Comparison of ENCODE assay signal across 9 mouse cellular contexts in genomic region chr5:112215801-112216251, GRCm38 (mm10). TPM values are rescaled to one million over a fixed set of nuclear protein-coding genes. Genes with fewer than 3 reads are reported as not detected.
DNase-seq lines count a peak whose midpoint lies in the region; ATAC-seq and TF ChIP-seq lines count a peak whose summit lies in the region.
"Had no signal": no experiment of that assay in that cellular context is flagged by ENCODE, and none has a peak within 500 bp of the region (broad histone marks: within the 10 kb centered on the region; RNA-seq: fewer than 3 reads in every experiment).

No protein-coding gene starts in this region.

- peaks cover 30% of the 10 kb centered on the region for H3K4me1 ChIP-seq in heart, embryonic 12.5 days (replicated peaks)
- peaks cover 2% of the 10 kb centered on the region for H3K4me1 ChIP-seq in ES-Bruce4 (ENCODE audit: control insufficient read depth, insufficient read depth, low read length)
- H3K4me1 ChIP-seq in forebrain, embryonic 16.5 days (replicated peaks; ENCODE audit: control insufficient read depth, insufficient read depth, low read length), result peaks cover 49% of the 10 kb centered on the region
- peaks cover 9% of the 10 kb centered on the region; the same call in 1 of the 2 replicates for H3K4me1 ChIP-seq in limb, embryonic 14.5 days (ENCODE audit: control insufficient read depth, insufficient read depth, low read length)

- H3K4me2 ChIP-seq in heart, embryonic 12.5 days, result peak overlapping the region; percentile 21; the same call in 1 of the 2 replicates
- H3K4me2 ChIP-seq in forebrain, embryonic 16.5 days (ENCODE audit: low read length), result peak overlapping the region; percentile 35
- peak overlapping the region; percentile 28 for H3K4me2 ChIP-seq in limb, embryonic 14.5 days (replicated peaks; ENCODE audit: low read depth, low read length, severe bottlenecking)

- WGBS in heart, embryonic 12.5 days, result 42% methylated on average over 9 of the region's 9 CpGs
- WGBS in forebrain, embryonic 16.5 days, result 22% methylated on average over 9 of the region's 9 CpGs
- WGBS in limb, embryonic 14.5 days, result 34% methylated on average over 9 of the region's 9 CpGs

- no peak for ATAC-seq in heart, embryonic 12.5 days (ENCODE audit: insufficient number of reproducible peaks, low FRiP score)
- no peak for ATAC-seq in forebrain, embryonic 16.5 days
- ATAC-seq in limb, embryonic 14.5 days (ENCODE audit: low FRiP score, low read depth), result no peak

- TF ChIP-seq EP300 in ES-Bruce4 (IDR thresholded peaks at IDR 0.05; ENCODE audit: insufficient read depth, low read depth, low read length), result no peak

- no peaks in the 10 kb centered on the region; the same call in 1 of the 2 replicates for H3K9me3 ChIP-seq in heart, embryonic 12.5 days (replicated peaks)
- no peaks in the 10 kb centered on the region for H3K9me3 ChIP-seq in ES-Bruce4 (replicated peaks; ENCODE audit: control insufficient read depth, insufficient read depth, low read length, poor library complexity, severe bottlenecking)
- H3K9me3 ChIP-seq in forebrain, embryonic 16.5 days (ENCODE audit: control insufficient read depth, low read length), result no peaks in the 10 kb centered on the region
- no peaks in the 10 kb centered on the region for H3K9me3 ChIP-seq in limb, embryonic 14.5 days (ENCODE audit: control insufficient read depth, low read length)

- no peak for TF ChIP-seq CTCF in ES-Bruce4 (IDR thresholded peaks at IDR 0.05; ENCODE audit: low read depth, low read length)

- no peak overlapping the region for H3K9ac ChIP-seq in heart, embryonic 12.5 days
- H3K9ac ChIP-seq in ES-Bruce4 (ENCODE audit: low read depth, poor library complexity, severe bottlenecking), result no peak overlapping the region; the same call in 1 of the 2 replicates
- peak overlapping the region; percentile 45 for H3K9ac ChIP-seq in forebrain, embryonic 16.5 days (replicated peaks; ENCODE audit: low read depth, low read length)
- 0 out of 2 replicates have a peak overlapping the region, but pooled peaks have one; percentile 1 for H3K9ac ChIP-seq in limb, embryonic 14.5 days (ENCODE audit: low read depth, low read length, severe bottlenecking)

- peaks cover 53% of the 10 kb centered on the region for H3K27me3 ChIP-seq in heart, embryonic 12.5 days (replicated peaks)
- H3K27me3 ChIP-seq in ES-Bruce4 (ENCODE audit: control insufficient read depth, insufficient read depth, low read length, poor library complexity, severe bottlenecking), result no peaks in the 10 kb centered on the region
- no peaks in the 10 kb centered on the region for H3K27me3 ChIP-seq in forebrain, embryonic 16.5 days (replicated peaks; ENCODE audit: control insufficient read depth, insufficient read depth, low read length)
- no peaks in the 10 kb centered on the region for H3K27me3 ChIP-seq in limb, embryonic 14.5 days (ENCODE audit: control insufficient read depth, insufficient read depth, low read length)

- no peak overlapping the region for H3K4me3 ChIP-seq in heart, embryonic 12.5 days
- 0 out of 2 replicates have a peak overlapping the region, but pooled peaks have one; percentile 12 for H3K4me3 ChIP-seq in ES-Bruce4 (ENCODE audit: low read depth, low read length)
- peak overlapping the region; percentile 3; the same call in 1 of the 2 replicates for H3K4me3 ChIP-seq in forebrain, embryonic 16.5 days (replicated peaks; ENCODE audit: low read length)
- no peak overlapping the region for H3K4me3 ChIP-seq in limb, embryonic 14.5 days (replicated peaks; ENCODE audit: low read length)

- TF ChIP-seq POLR2A in ES-Bruce4 (IDR thresholded peaks at IDR 0.05; ENCODE audit: insufficient read depth, low read length), result no peak
- no peak for TF ChIP-seq POLR2A in limb, embryonic 14.5 days (IDR thresholded peaks at IDR 0.05; ENCODE audit: borderline replicate concordance, extremely low read depth, insufficient read depth, insufficient read length)

- DNase-seq in heart, adult 18-20 months, result no peak
- no peak for DNase-seq in limb, embryonic 14.5 days (ENCODE audit: low spot score)
- no peak for DNase-seq in thymus, postnatal 0 days (ENCODE audit: low spot score)
- no peak for DNase-seq in adrenal gland, adult (ENCODE audit: inconsistent age in 2 of 2, low spot score in 1 of 2)
- DNase-seq in testis, postnatal 10 days (ENCODE audit: low spot score), result no peak
- DNase-seq: cerebellum, adult 2 months had no signal

- no peaks in the 10 kb centered on the region for H3K36me3 ChIP-seq in heart, embryonic 12.5 days
- H3K36me3 ChIP-seq in ES-Bruce4 (ENCODE audit: control insufficient read depth, insufficient read depth, low read length, poor library complexity, severe bottlenecking), result no peaks in the 10 kb centered on the region
- H3K36me3 ChIP-seq in forebrain, embryonic 16.5 days (ENCODE audit: control insufficient read depth, insufficient read depth), result peaks cover 3% of the 10 kb centered on the region; the same call in 1 of the 2 replicates
- H3K36me3 ChIP-seq in limb, embryonic 14.5 days (ENCODE audit: control insufficient read depth, insufficient read depth, low read length), result peaks cover 5% of the 10 kb centered on the region; the same call in 1 of the 2 replicates

- peak overlapping the region; percentile 24; the same call in 1 of the 2 replicates for H3K27ac ChIP-seq in heart, embryonic 12.5 days (ENCODE audit: poor library complexity, severe bottlenecking)
- no peak overlapping the region for H3K27ac ChIP-seq in ES-Bruce4 (ENCODE audit: insufficient read depth, low read length)
- peak overlapping the region; percentile 59 for H3K27ac ChIP-seq in forebrain, embryonic 16.5 days (ENCODE audit: low read length)
- H3K27ac ChIP-seq in limb, embryonic 14.5 days (replicated peaks; ENCODE audit: low read depth, low read length), result no peak overlapping the region; the same call in 1 of the 2 replicates

RNA-seq across cellular contexts. Expression of gene Cryba4, which starts 36.5 kb away (rescaled TPM):
- polyA plus RNA-seq in heart, embryonic 12.5 days (2016; fragmentation: Nextera tagmentation; extraction: Ambion mirVana), result 0.57 and 0.64 TPM in 2 replicates
- 1 to 10 TPM; 5.7 to 6.6 TPM for total RNA-seq in heart, adult 18-20 months (2021)
- polyA plus RNA-seq in ES-Bruce4 (2011; ENCODE audit: insufficient read depth, insufficient read length, low read depth, missing spikeins), result not detected in 2 replicates
- 0.75 and 1.4 TPM in 2 replicates for polyA plus RNA-seq in forebrain, embryonic 16.5 days (2015; fragmentation: Nextera tagmentation; extraction: Ambion mirVana)
- polyA plus RNA-seq in limb, embryonic 14.5 days (2012; rRNA removed), result 1.2 and 2.3 TPM in 2 replicates
- 1.8 and 2.1 TPM in 2 replicates for polyA plus RNA-seq in limb, embryonic 14.5 days (2014; fragmentation: Nextera tagmentation; extraction: Ambion mirVana)
- polyA plus RNA-seq in thymus, postnatal 0 days (2015; fragmentation: Nextera tagmentation; extraction: Ambion mirVana), result 1.2 and 1.8 TPM in 2 replicates

RNA-seq across cellular contexts. Expression of gene Crybb1, which starts 39.8 kb away (rescaled TPM):
- 0.46 and 0.67 TPM in 2 replicates for polyA plus RNA-seq in heart, embryonic 12.5 days (2016; fragmentation: Nextera tagmentation; extraction: Ambion mirVana)
- total RNA-seq in heart, adult 18-20 months (2021), result 1 to 10 TPM; 2.0 to 3.1 TPM
- not detected in 2 replicates for polyA plus RNA-seq in ES-Bruce4 (2011; ENCODE audit: insufficient read depth, insufficient read length, low read depth, missing spikeins)
- polyA plus RNA-seq in forebrain, embryonic 16.5 days (2015; fragmentation: Nextera tagmentation; extraction: Ambion mirVana), result 4.6 and 5.8 TPM in 2 replicates
- polyA plus RNA-seq in limb, embryonic 14.5 days (2012; rRNA removed), result 0.50 and 0.54 TPM in 2 replicates
- 1.9 and 2.2 TPM in 2 replicates for polyA plus RNA-seq in limb, embryonic 14.5 days (2014; fragmentation: Nextera tagmentation; extraction: Ambion mirVana)
- 0.49 and 0.74 TPM in 2 replicates for polyA plus RNA-seq in thymus, postnatal 0 days (2015; fragmentation: Nextera tagmentation; extraction: Ambion mirVana)

Comparison
In these comparisons a context has a peak if more than half of its experiments do, and no peak if none do; other contexts are left out.
1. H3K27ac ChIP-seq: peak in heart, embryonic 12.5 days (single experiment) and forebrain, embryonic 16.5 days (single experiment); none in ES-Bruce4 (single experiment) and limb, embryonic 14.5 days (single experiment).
2. H3K4me3 ChIP-seq: peak in ES-Bruce4 (single experiment) and forebrain, embryonic 16.5 days (single experiment); none in heart, embryonic 12.5 days (single experiment) and limb, embryonic 14.5 days (single experiment).
3. H3K9ac ChIP-seq: peak in forebrain, embryonic 16.5 days (single experiment) and limb, embryonic 14.5 days (single experiment); none in heart, embryonic 12.5 days (single experiment) and ES-Bruce4 (single experiment).
4. Peak in every context shown above with its lines, with median percentiles within 50 percentile points of each other: H3K4me2 ChIP-seq.